Mouse (Mus musculus) MEL (cell line): ENCODE measurements around the gene Atp6v1e2. TPM values are rescaled to one million over a fixed set of nuclear protein-coding genes. Genes with fewer than 3 reads are reported as not detected.
A peak's percentile ranks its signal among the peaks of the same experiment; 100 is the strongest.

Source experiments
- DNase-seq: peaks from one replicate; pipeline ENCODE4 v3.0.0; 2011; ENCODE audit warnings: low read depth, low spot score
- H3K27ac ChIP-seq: 2 replicates; pipeline ENCODE4 v1.5.1; 2012; ENCODE audit warnings: low read depth, mild to moderate bottlenecking, control low read depth, low read length, moderate library complexity; ENCODE audit not compliant: control insufficient read depth
- H3K27me3 ChIP-seq, 2 experiments: fragments of 150-350 bp in 1 of 2; sonication (generic) in 1 of 2; 2 replicates each; pipeline ENCODE4 v1.6.1; 2012; ENCODE audit warnings: low read length in 2 of 2, mild to moderate bottlenecking in 2 of 2, improper control_type of control experiment in 1 of 2, moderate library complexity in 1 of 2; ENCODE audit not compliant: insufficient read depth in 2 of 2, control insufficient read depth in 1 of 2
- H3K36me3 ChIP-seq, 2 experiments: 2 replicates each; pipeline ENCODE4 v1.6.1; 2012 to 2014; ENCODE audit warnings: low read length in 2 of 2, improper control_type of control experiment in 1 of 2, inconsistent platforms in 1 of 2, mild to moderate bottlenecking in 1 of 2; ENCODE audit not compliant: insufficient read depth in 2 of 2, control insufficient read depth in 1 of 2
- H3K4me1 ChIP-seq, 2 experiments: fragments of 150-350 bp in 1 of 2; sonication (generic) in 1 of 2; 2 replicates each; pipeline ENCODE4 v1.6.1; 2012; ENCODE audit warnings: low read length in 2 of 2, improper control_type of control experiment in 1 of 2, mild to moderate bottlenecking in 1 of 2; ENCODE audit not compliant: insufficient read depth in 2 of 2, control insufficient read depth in 1 of 2
- H3K4me3 ChIP-seq, 2 experiments: fragments of 150-350 bp in 1 of 2; sonication (generic) in 1 of 2; 2 replicates each; pipeline ENCODE4 v1.5.1; 2012; ENCODE audit warnings: low read depth in 2 of 2, low read length in 2 of 2, mild to moderate bottlenecking in 2 of 2, moderate library complexity in 2 of 2, control low read depth in 1 of 2, improper control_type of control experiment in 1 of 2; ENCODE audit not compliant: control insufficient read depth in 1 of 2, insufficient read depth in 1 of 2
- H3K79me2 ChIP-seq: 2 replicates; pipeline ENCODE4 v1.6.1; 2012; ENCODE audit warnings: mild to moderate bottlenecking, low read length, moderate library complexity; ENCODE audit not compliant: control insufficient read depth, poor library complexity, insufficient read depth
- H3K9ac ChIP-seq: 2 replicates; pipeline ENCODE4 v1.6.1; 2012; ENCODE audit warnings: low read depth, mild to moderate bottlenecking, control low read depth, low read length, moderate library complexity; ENCODE audit not compliant: control insufficient read depth, poor library complexity, severe bottlenecking
- H3K9me3 ChIP-seq: fragments of 150-350 bp; sonication (generic); replicated peaks from 2 replicates; pipeline ENCODE4 v1.6.1; 2012; ENCODE audit warnings: mild to moderate bottlenecking, low read length, improper control_type of control experiment, moderate library complexity; ENCODE audit not compliant: insufficient read depth
- CHD1 ChIP-seq: IDR thresholded peaks from 2 replicates; pipeline ENCODE4 v1.6.1; 2012; ENCODE audit warnings: low read depth, mild to moderate bottlenecking, inconsistent platforms, low read length, improper control_type of control experiment
- CHD2 ChIP-seq: IDR thresholded peaks from 2 replicates; pipeline ENCODE4 v1.6.1; 2011; ENCODE audit warnings: low read length, improper control_type of control experiment
- E2F4 ChIP-seq: IDR thresholded peaks from 2 replicates; pipeline ENCODE4 v1.6.1; 2011; ENCODE audit warnings: low read depth, low read length, improper control_type of control experiment, borderline replicate concordance
- EP300 ChIP-seq, 2 experiments: IDR thresholded peaks; 2 replicates each; pipeline ENCODE4 v1.6.1; 2011; ENCODE audit warnings: improper control_type of control experiment in 2 of 2, low read length in 2 of 2, low read depth in 1 of 2, mild to moderate bottlenecking in 1 of 2
- ETS1 ChIP-seq: IDR thresholded peaks from 2 replicates; pipeline ENCODE4 v1.6.1; 2012; ENCODE audit warnings: low read depth, mild to moderate bottlenecking, inconsistent platforms, low read length, improper control_type of control experiment, moderate library complexity
- HCFC1 ChIP-seq: IDR thresholded peaks from 2 replicates; pipeline ENCODE4 v1.6.1; 2012; ENCODE audit warnings: low read depth, mild to moderate bottlenecking, inconsistent platforms, low read length, improper control_type of control experiment, moderate library complexity
- JUND ChIP-seq: IDR thresholded peaks from 2 replicates; pipeline ENCODE4 v1.6.1; 2011; ENCODE audit warnings: low read depth, mild to moderate bottlenecking, improper control_type of control experiment, low read length
- MAFK ChIP-seq: IDR thresholded peaks from 2 replicates; pipeline ENCODE4 v1.6.1; 2011; ENCODE audit warnings: low read depth, mild to moderate bottlenecking, low read length, improper control_type of control experiment, borderline replicate concordance
- MEF2A ChIP-seq: IDR thresholded peaks from 2 replicates; pipeline ENCODE4 v1.6.1; 2014; ENCODE audit warnings: low read depth, mild to moderate bottlenecking, inconsistent platforms, low read length, improper control_type of control experiment; ENCODE audit not compliant: poor library complexity, insufficient replicate concordance, severe bottlenecking; ENCODE audit errors: extremely low read depth
- MYC ChIP-seq: IDR thresholded peaks from 2 replicates; pipeline ENCODE4 v1.6.1; 2011; ENCODE audit warnings: low read depth, mild to moderate bottlenecking, low read length, improper control_type of control experiment, moderate library complexity
- POLR2A ChIP-seq, 2 experiments: IDR thresholded peaks; 2 replicates each; pipeline ENCODE4 v1.6.1; 2011 to 2012; ENCODE audit warnings: low read length in 2 of 2, mild to moderate bottlenecking in 2 of 2, control low read depth in 1 of 2, improper control_type of control experiment in 1 of 2, low read depth in 1 of 2, moderate library complexity in 1 of 2; ENCODE audit not compliant: control insufficient read depth in 1 of 2, insufficient read depth in 1 of 2, poor library complexity in 1 of 2
- POLR2AphosphoS2 ChIP-seq: IDR thresholded peaks from 2 replicates; pipeline ENCODE4 v1.6.1; 2011; ENCODE audit warnings: low read length, improper control_type of control experiment
- RCOR1 ChIP-seq: IDR thresholded peaks from 2 replicates; pipeline ENCODE4 v1.6.1; 2012; ENCODE audit warnings: low read depth, mild to moderate bottlenecking, inconsistent platforms, low read length, improper control_type of control experiment
- TAL1 ChIP-seq: IDR thresholded peaks from 2 replicates; pipeline ENCODE4 v1.6.1; 2012; ENCODE audit warnings: mild to moderate bottlenecking, inconsistent platforms, low read length, moderate library complexity, mixed read lengths
- TBP ChIP-seq: IDR thresholded peaks from 2 replicates; pipeline ENCODE4 v1.8.0; 2011; ENCODE audit warnings: low read depth, low read length, improper control_type of control experiment
- TCF12 ChIP-seq: IDR thresholded peaks from 2 replicates; pipeline ENCODE4 v1.6.1; 2014; ENCODE audit warnings: low read depth, mild to moderate bottlenecking, inconsistent platforms, low read length, improper control_type of control experiment, moderate library complexity
- USF1 ChIP-seq: IDR thresholded peaks from 2 replicates; pipeline ENCODE4 v1.6.1; 2014; ENCODE audit warnings: low read depth, mild to moderate bottlenecking, inconsistent platforms, low read length, improper control_type of control experiment, moderate library complexity
- ZC3H11A ChIP-seq: IDR thresholded peaks from 2 replicates; pipeline ENCODE4 v1.6.1; 2012; ENCODE audit warnings: low read depth, mild to moderate bottlenecking, inconsistent platforms, low read length, improper control_type of control experiment
- ZMIZ1 ChIP-seq: IDR thresholded peaks from 2 replicates; pipeline ENCODE4 v1.6.1; 2012; ENCODE audit warnings: low read depth, mild to moderate bottlenecking, inconsistent platforms, low read length, improper control_type of control experiment, moderate library complexity
- ZNF384 ChIP-seq: IDR thresholded peaks from 2 replicates; pipeline ENCODE4 v1.6.1; 2012; ENCODE audit warnings: low read depth, mild to moderate bottlenecking, inconsistent platforms, low read length, improper control_type of control experiment
- polyA plus RNA-seq, 2 experiments: library from polyadenylated mRNA; stranded (reverse) in 1 of 2; unstranded in 1 of 2; fragments of >175 nt in 1 of 2; fragments of >200 nt in 1 of 2; gene quantifications; 2 replicates each; pipeline versions ENCODE4 v1.2.1 to v1.2.4; 2012; ENCODE audit warnings: low replicate concordance in 2 of 2, low read depth in 1 of 2; ENCODE audit not compliant: insufficient read length in 2 of 2, insufficient read depth in 1 of 2, missing spikeins in 1 of 2
- total RNA-seq: library from RNA; depleted of rRNA; stranded (reverse); fragments of 300-350 nt; gene quantifications from 2 replicates; pipeline ENCODE4 v1.2.3, GENCODE M21; 2012

The Atp6v1e2 gene
- total and polyA plus RNA-seq, 3 experiments: not detected

- H3K27me3 ChIP-seq: 0 out of 4 replicates have a peak, but pooled peaks cover 0 to 1% of the 10 kb centered on the region in 2 experiments
- no peaks in the 10 kb centered on the region for H3K79me2 ChIP-seq
- no peak overlapping the region for H3K27ac ChIP-seq
- no peaks in the 10 kb centered on the region for H3K36me3 ChIP-seq
- H3K4me1 ChIP-seq: no peaks in the 10 kb centered on the region; a peak in 2 of 4 replicates
- H3K4me3 ChIP-seq: 0 out of 4 replicates have a peak overlapping the region, but pooled peaks of 1 of the 2 experiments have one; percentile 21
- no peaks in the 10 kb centered on the region for H3K9me3 ChIP-seq
- no peak for DNase-seq
- TF ChIP-seq E2F4 (no peak), MYC (no peak), ZMIZ1 (no peak), HCFC1 (no peak), POLR2AphosphoS2 (no peak), CHD2 (no peak), ZC3H11A (no peak), CHD1 (no peak), RCOR1 (no peak), JUND (no peak), TBP (no peak), POLR2A (IDR thresholded peaks at IDR 0.05; ENCODE audit: control insufficient read depth in 1 of 2, insufficient read depth in 1 of 2, low read depth in 1 of 2, low read length in 2 of 2, poor library complexity in 1 of 2) (no peak), MAFK (no peak), TAL1 (no peak), MEF2A (no peak), USF1 (no peak), TCF12 (no peak), ETS1 (no peak), EP300 (IDR thresholded peaks at IDR 0.05; ENCODE audit: low read depth in 1 of 2, low read length in 2 of 2) (no peak), ZNF384 (no peak)
- TF ChIP-seq, all 39 proteins: peak for 0
- H3K9ac ChIP-seq: 0 out of 2 replicates have a peak overlapping the region, but pooled peaks have one; percentile 30
Observed at GRCm38 (mm10) chr17:86905297-86906135, 42.2 kb downstream of the Atp6v1e2 start.

- H3K4me1 ChIP-seq: no peaks in the 10 kb centered on the region; a peak in 2 of 4 replicates
- H3K79me2 ChIP-seq: no peaks in the 10 kb centered on the region
- H3K27ac ChIP-seq: no peak overlapping the region
- H3K27me3 ChIP-seq: 0 out of 4 replicates have a peak, but pooled peaks cover 0 to 1% of the 10 kb centered on the region in 2 experiments
- H3K36me3 ChIP-seq: no peaks in the 10 kb centered on the region
- DNase-seq: peak; percentile 9
- H3K9me3 ChIP-seq: no peaks in the 10 kb centered on the region
- no peak overlapping the region for H3K9ac ChIP-seq
- no peak for TF ChIP-seq MYC
- no peak for TF ChIP-seq ETS1
- H3K4me3 ChIP-seq: no peak overlapping the region
Observed at GRCm38 (mm10) chr17:86904206-86904605, 43.5 kb downstream of the Atp6v1e2 start.
